Mouse (Mus musculus): ENCODE results near the gene AU022252. TPM values are rescaled to one million over a fixed set of nuclear protein-coding genes. Genes with fewer than 3 reads are reported as not detected.
"Not testable (repeated sequence)": the region's sequence is repeated elsewhere in the genome, so short reads cannot be mapped to it uniquely, and the experiment has no call there.

AU022252 gene
- 13.9 and 15.0 TPM in 2 replicates for polyA plus RNA-seq (2012; rRNA removed)

GRCm38 (mm10) chr4:119232410-119233255 lies at the start of gene AU022252, which contains the start of gene P3h1:
TSS of gene AU022252 (minus strand) at chr4:119232712.
TSS of gene P3h1 (plus strand) at chr4:119232915.
- DNase-seq (ENCODE audit: extremely low spot score in 1 of 2, low spot score in 1 of 2), result peak; percentile 99 to 100

GRCm38 (mm10) chr4:119278784-119279183 lies 46.3 kb upstream of the AU022252 start:
- DNase-seq (ENCODE audit: extremely low spot score in 1 of 2, low spot score in 1 of 2), result not testable (repeated sequence)

- no peak for DNase-seq (ENCODE audit: extremely low spot score in 1 of 2, low spot score in 1 of 2)
Observed at GRCm38 (mm10) chr4:119275726-119276125, 43.2 kb upstream of the AU022252 start.

- DNase-seq (ENCODE audit: extremely low spot score in 1 of 2, low spot score in 1 of 2), result no peak
Observed at GRCm38 (mm10) chr4:119275226-119275625, 42.7 kb upstream of the AU022252 start.

GRCm38 (mm10) chr4:119274627-119275026 lies 42.1 kb upstream of the AU022252 start:
- DNase-seq (ENCODE audit: extremely low spot score in 1 of 2, low spot score in 1 of 2), result no peak

- DNase-seq (ENCODE audit: extremely low spot score in 1 of 2, low spot score in 1 of 2), result no peak
Observed at GRCm38 (mm10) chr4:119266606-119267005, 34.1 kb upstream of the AU022252 start.

- DNase-seq (ENCODE audit: extremely low spot score in 1 of 2, low spot score in 1 of 2), result no peak
Observed at GRCm38 (mm10) chr4:119263459-119263858, 30.9 kb upstream of the AU022252 start.

- no peak for DNase-seq (ENCODE audit: extremely low spot score in 1 of 2, low spot score in 1 of 2)
Observed at GRCm38 (mm10) chr4:119262483-119262882, 30.0 kb upstream of the AU022252 start.

- no peak for DNase-seq (ENCODE audit: extremely low spot score in 1 of 2, low spot score in 1 of 2)
Observed at GRCm38 (mm10) chr4:119261087-119261713, 28.7 kb upstream of the AU022252 start.

- DNase-seq (ENCODE audit: extremely low spot score in 1 of 2, low spot score in 1 of 2), result no peak
Observed at GRCm38 (mm10) chr4:119259344-119260254, 27.1 kb upstream of the AU022252 start.

- no peak for DNase-seq (ENCODE audit: extremely low spot score in 1 of 2, low spot score in 1 of 2)
Observed at GRCm38 (mm10) chr4:119257083-119257482, 24.6 kb upstream of the AU022252 start.

GRCm38 (mm10) chr4:119255351-119255750 lies 22.8 kb upstream of the AU022252 start, which contains the start of gene Cldn19:
TSS of gene Cldn19 (plus strand) at chr4:119255414.
- DNase-seq (ENCODE audit: extremely low spot score in 1 of 2, low spot score in 1 of 2), result no peak

GRCm38 (mm10) chr4:119254012-119254618 lies 21.6 kb upstream of the AU022252 start:
- DNase-seq (ENCODE audit: extremely low spot score in 1 of 2, low spot score in 1 of 2), result peak in 1 of 2 experiments; percentile 59

GRCm38 (mm10) chr4:119252025-119252808 lies 19.7 kb upstream of the AU022252 start:
- DNase-seq (ENCODE audit: extremely low spot score in 1 of 2, low spot score in 1 of 2), result no peak

- no peak for DNase-seq (ENCODE audit: extremely low spot score in 1 of 2, low spot score in 1 of 2)
Observed at GRCm38 (mm10) chr4:119248407-119248965, 16.0 kb upstream of the AU022252 start.

GRCm38 (mm10) chr4:119247462-119248235 lies 15.1 kb upstream of the AU022252 start:
- DNase-seq (ENCODE audit: extremely low spot score in 1 of 2, low spot score in 1 of 2), result peak in 1 of 2 experiments; percentile 85

- no peak for DNase-seq (ENCODE audit: extremely low spot score in 1 of 2, low spot score in 1 of 2)
Observed at GRCm38 (mm10) chr4:119246688-119247225, 14.2 kb upstream of the AU022252 start.

- peak in 1 of 2 experiments; percentile 57 for DNase-seq (ENCODE audit: extremely low spot score in 1 of 2, low spot score in 1 of 2)
Observed at GRCm38 (mm10) chr4:119245961-119246360, 13.4 kb upstream of the AU022252 start.

Measured in frontal cortex, adult 2 months (tissue).